Mouse (Mus musculus): ENCODE results near the gene Rarb.
A peak's percentile ranks its signal among the peaks of the same experiment; 100 is the strongest.
"Not testable (repeated sequence)": the region's sequence is repeated elsewhere in the genome, so short reads cannot be mapped to it uniquely, and the experiment has no call there.

Gene Rarb

GRCm38 (mm10) chr14:16818602-16819250, at the start of gene Rarb:
Rarb (minus strand) TSS chr14:16819156.
- no peak for DNase-seq (ENCODE audit: low spot score)

DNA sequence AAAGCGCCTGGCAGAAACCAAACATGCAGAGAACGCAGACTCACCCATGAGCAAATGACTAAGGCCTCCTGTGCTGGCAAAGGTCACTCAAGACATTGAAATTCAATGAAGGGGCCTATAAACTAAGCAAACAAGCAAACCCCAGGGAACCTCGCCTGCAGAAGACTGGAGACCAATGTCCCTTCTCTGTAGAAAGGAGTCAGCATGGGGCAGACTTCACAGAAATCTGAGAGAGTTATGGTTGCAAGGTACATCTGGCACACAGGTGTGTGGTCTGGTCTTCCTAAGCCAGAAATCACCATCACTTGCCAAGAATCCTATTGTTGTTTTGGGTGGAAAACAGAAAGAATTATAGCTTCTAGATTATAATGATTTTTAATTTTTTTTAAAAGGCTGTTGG, 23.1 kb upstream of the Rarb start:
- no peak for DNase-seq (ENCODE audit: low spot score)

DNA sequence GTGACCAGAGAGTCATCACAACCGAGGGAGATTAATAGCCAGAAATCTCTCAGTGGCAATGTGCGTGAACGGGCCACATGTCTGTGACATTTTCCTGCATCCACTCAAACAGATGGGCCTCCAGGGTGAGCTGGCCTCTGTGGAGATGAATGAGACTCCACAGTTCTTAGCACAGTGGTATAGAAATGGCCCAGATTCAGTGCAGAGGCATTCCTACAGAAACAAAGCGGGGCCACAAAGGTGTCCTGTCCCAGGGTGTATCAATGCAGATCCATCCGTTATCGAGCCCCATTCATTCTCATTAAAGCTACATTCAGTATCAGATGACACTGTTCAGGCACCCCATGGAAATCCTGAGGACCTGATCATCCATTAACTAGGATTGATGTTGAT, 22.6 kb upstream of the Rarb start:
- DNase-seq (ENCODE audit: low spot score) = no peak

DNA sequence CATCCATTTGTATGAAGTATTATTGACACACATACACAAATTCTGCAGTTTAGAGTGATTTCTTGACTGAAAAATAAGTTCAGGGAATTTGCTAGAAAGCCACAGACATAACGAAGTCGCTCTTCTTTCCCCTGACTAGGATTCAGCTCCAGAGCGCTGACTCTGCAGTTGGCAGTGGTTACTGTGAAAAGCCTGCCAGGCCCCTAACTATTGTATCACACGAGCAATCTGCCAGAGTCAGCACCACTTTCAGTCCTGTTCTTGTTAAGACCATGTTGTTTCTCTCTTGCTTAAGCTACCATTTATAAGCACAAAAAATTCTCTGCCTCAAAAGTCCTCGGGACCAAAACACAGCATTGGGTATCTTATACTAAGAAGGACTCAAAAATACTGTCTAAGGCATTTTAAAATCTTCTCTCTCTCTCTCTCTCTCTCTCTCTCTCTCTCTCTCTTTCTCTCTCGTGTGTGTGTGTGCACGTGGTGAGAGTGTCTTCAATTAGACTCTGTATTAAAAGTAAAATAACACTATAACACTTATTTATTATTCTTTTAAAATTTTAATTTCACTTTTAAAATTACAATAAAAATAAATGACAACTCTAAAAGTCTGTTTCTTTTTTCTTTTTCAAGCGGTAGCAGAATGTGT, 22.1 kb upstream of the Rarb start:
- peak; percentile 58 for DNase-seq (ENCODE audit: low spot score)

DNA sequence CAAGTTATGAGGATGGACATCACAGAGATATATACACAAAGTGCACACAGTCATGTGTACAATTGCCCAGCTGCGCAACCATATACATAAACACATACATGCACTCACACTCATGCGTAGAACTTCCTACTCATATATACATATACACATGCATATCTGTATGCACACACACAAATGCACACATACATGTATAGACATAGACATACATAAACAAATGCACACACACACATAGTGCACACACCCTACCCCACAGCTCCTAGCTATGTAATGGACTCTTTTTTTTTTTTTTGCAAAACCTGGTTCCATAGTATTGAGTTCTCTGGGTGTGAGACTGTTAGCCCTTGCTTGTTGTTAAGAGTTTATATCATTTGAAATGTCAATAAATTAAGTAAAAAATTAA, 21.2 kb upstream of the Rarb start:
- DNase-seq (ENCODE audit: low spot score) = no peak

DNA sequence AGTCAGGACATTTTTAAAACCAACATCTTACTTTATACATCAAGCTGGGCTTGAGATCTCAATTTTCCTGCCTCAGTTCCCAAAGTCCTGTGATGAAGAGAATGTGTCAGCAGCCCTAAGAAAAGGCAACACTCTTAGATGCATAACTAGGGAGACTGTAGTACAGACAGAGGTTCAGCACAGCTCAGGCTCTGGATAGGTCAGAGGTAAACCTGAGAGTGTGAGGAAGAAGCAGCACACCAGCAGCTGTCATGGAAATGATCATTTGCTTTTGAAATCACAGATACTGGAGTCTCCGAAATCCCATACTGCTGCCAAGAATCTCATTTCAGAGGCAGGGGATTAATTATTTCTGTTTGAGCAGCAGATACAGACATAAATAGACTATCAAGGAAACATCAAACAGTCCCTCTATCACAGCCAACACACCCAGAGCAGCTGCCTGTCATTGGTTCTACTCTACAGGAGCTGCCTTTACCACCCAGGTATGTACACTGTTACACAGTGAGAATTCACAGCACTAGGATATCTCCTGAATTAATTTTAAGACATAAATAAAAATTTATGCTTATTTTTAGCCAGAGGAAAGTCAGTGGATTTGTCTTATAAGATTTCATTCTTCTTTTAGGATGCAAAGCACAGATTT, 3.7 kb downstream of the Rarb start:
- no peak for DNase-seq (ENCODE audit: low spot score)

- DNase-seq (ENCODE audit: low spot score) = no peak
Observed at GRCm38 (mm10) chr14:16806155-16806554, 12.8 kb downstream of the Rarb start.

DNA sequence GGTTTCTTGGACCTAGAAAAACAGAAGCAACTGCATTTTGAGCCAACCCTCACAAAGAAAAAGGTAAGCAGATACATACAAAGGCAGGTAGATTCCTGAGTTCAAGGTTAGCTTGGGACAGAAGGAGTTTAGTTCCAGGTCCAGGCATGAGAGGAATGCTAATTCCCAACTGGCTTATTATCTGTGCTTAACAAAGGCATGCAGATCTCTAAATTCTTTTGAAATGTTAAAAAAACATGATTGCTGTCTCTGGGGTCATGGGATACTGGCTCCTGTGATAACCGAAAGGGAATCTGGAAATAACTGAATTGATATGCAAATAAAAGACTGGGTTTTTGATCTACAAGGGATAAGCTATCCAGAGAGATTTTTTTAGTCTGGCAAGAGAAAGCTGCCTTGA, 28.8 kb downstream of the Rarb start:
- DNase-seq (ENCODE audit: low spot score) = no peak

DNA sequence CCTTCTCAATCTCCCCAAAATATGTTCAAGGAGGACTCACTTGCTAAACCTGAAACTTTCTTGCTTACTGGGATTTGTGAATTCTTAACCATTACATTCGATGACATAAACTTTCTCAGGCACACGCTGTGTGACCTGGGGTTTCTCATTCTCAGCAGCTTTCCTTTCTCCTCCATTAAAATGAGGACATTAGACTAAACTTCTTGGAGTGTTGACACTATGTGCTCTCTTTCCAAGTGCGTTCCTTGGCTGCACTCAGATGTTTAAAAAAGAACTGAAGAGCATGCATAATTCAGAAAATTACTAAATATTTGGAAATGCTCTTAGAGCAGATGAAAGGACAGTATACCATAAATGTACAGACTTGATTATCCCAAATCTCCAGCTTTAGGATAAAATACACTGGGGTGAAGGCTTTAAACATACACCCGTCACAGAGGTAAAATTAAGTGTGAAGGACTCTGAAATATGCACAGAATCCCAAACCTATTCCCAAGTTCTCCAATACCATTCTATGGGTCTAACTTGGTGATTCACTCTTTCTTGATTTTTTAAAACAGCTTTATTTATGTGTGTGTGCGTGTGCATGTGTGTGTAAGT, 36.9 kb downstream of the Rarb start:
- no peak for DNase-seq (ENCODE audit: low spot score)

GRCm38 (mm10) chr14:16776723-16777381, 42.1 kb downstream of the Rarb start:
- DNase-seq (ENCODE audit: low spot score) = no peak

DNA sequence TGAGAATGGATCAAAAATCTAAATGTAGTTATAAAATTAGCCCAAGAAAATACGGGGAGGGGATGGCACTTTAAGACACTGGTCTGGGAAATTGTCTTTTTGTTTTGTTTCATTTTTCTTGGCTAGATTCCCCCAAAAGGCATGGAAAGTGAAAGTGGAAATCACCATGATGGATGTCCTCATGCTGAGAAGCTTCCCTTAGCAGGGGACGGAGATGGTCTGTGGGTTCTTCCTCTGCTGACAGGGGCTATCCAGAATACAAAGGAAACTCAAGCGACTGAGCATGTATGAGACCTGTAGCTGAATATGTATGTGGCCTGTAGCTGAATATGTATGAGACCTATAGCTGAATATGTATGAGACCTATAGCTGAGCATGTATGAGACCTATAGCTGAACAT, 46.0 kb downstream of the Rarb start:
- DNase-seq (ENCODE audit: low spot score) = no peak

GRCm38 (mm10) chr14:16765891-16766290, 53.1 kb downstream of the Rarb start:
- no peak for DNase-seq (ENCODE audit: low spot score)

- DNase-seq (ENCODE audit: low spot score) = no peak
Observed at GRCm38 (mm10) chr14:16762773-16763172, 56.2 kb downstream of the Rarb start.

DNA sequence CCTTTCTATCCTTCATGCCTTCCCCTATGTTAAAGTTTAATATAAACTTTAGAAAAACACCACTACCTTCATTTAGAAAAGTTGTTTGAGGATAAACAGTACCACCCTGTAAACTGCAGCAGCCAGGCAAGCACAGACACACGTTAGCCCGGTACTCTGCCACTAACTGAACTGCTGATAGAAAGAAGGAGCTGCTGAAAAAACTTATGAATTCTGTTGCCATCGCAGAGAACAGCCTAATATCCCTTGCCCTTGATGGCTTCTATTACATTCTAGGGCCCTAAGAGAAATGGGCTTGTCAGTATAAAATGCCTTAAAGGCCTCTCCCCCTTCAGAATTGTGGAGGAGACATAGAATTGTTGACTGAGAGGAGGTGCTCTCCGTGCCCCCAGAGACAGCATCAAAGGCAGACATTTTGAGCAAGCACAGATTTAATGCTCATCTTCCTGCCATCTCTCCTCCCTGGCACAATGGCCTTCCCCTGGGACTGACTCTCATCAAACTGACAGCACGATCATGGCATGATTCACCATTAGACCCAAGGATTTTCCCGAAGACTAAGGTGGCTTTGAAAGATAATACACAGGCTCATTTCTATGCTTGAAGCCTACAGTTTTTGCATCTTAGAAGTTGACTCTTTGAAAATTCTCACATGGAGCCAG, 60.1 kb downstream of the Rarb start:
- no peak for DNase-seq (ENCODE audit: low spot score)

DNA sequence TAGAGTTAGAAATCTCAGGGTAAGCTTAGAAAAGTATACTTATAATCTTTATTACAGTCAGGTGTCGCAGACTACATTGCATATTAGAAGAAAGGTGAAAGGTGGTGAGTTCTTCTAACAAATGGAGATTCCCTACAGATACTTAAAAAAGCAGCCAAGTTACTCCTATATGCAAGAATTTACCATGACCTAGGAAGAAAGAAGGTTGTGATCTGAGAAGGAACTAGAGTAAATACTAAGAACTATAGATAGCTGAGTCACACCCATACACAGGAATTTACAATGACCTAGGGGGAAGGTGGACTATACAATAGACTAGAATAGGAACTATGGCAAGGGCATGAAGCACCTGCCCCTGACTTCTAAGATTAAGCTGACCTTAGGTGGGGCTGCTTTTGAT, 63.4 kb downstream of the Rarb start:
- DNase-seq (ENCODE audit: low spot score) = not testable (repeated sequence)

GRCm38 (mm10) chr14:16752648-16753047, 66.3 kb downstream of the Rarb start:
- no peak for DNase-seq (ENCODE audit: low spot score)

DNA sequence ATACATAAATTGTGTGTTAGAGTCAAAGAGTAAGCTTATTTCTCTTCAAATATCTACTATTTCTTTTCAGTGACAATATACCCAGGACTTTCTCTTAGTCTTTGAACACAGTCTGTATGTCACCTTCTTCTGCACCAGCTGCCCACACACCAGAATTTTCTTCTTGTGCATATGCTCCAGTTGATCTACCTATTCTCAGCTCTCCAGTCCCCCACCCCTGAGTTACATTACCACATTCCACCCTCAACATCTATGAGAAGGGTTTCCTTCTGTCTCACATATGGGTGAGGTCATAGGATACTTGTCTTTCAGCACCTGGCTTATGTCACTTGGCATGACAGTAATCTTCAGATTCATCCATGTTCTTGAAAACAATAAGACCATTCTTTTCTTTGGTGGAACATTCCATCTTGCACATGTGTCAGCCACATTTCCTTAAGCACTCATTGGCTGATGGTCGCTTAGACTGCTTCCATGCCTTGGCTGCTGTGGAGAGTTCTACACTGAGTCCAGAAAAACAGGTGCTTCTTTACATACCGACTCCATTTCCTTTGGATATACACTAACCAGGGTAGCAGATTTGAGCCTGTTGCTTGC, 71.9 kb downstream of the Rarb start:
- DNase-seq (ENCODE audit: low spot score) = no peak

- no peak for DNase-seq (ENCODE audit: low spot score)
Observed at GRCm38 (mm10) chr14:16740982-16741739, 77.8 kb downstream of the Rarb start.

DNA sequence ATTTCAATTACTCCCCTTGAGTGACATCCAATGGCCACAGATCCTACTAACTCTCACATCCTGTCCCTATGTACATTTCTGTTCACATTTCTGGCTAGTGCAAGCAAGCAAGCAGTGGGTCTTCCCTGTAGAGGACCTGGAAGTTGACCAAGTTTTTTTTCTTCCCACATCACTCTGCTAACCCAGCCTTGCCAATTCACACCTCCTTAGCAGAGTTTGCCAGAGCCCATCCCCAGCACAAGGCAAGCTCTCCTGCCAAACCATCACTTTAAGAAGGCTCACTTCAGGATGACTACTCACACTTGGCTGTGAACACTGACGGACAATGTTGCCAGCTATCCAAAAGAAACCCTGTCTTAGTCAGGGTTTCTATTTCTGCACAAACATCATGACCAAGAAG, 80.4 kb downstream of the Rarb start:
- DNase-seq (ENCODE audit: low spot score) = no peak

- DNase-seq (ENCODE audit: low spot score) = no peak
Observed at GRCm38 (mm10) chr14:16737781-16738180, 81.2 kb downstream of the Rarb start.

All from layer of hippocampus, adult 11-12 months (tissue).